Mouse (Mus musculus) 3134 (cell line): Measurements from ENCODE around the gene Zyx.
A peak's percentile ranks its signal among the peaks of the same experiment; 100 is the strongest.

Experiments used
- DNase-seq: peaks from one replicate; pipeline ENCODE4 v3.0.0-alpha.2; 2011; ENCODE audit warnings: low spot score; ENCODE audit not compliant: insufficient read length; ENCODE audit errors: extremely low read depth

The Zyx gene

GRCm38 (mm10) chr6:42350021-42350967 lies 864 bp downstream of the Zyx start:
- peak; percentile 76 for DNase-seq

GRCm38 (mm10) chr6:42350968-42351775 lies 1.7 kb downstream of the Zyx start:
- DNase-seq, result no peak

- DNase-seq, result no peak
These were observed 2.5 kb downstream of the Zyx start for GRCm38 (mm10) chr6:42351776-42352485.

GRCm38 (mm10) chr6:42352486-42352846 lies 3.0 kb downstream of the Zyx start:
- DNase-seq, result no peak

- DNase-seq, result no peak
These were observed 3.8 kb downstream of the Zyx start for GRCm38 (mm10) chr6:42353180-42353579.

GRCm38 (mm10) chr6:42354076-42355019 lies 4.9 kb downstream of the Zyx start:
- no peak for DNase-seq

GRCm38 (mm10) chr6:42355366-42355765 lies 5.9 kb downstream of the Zyx start:
- DNase-seq, result no peak

- no peak for DNase-seq
These were observed 6.6 kb downstream of the Zyx start for GRCm38 (mm10) chr6:42355794-42356600.

GRCm38 (mm10) chr6:42356913-42357312 lies 7.5 kb downstream of the Zyx start:
- no peak for DNase-seq

GRCm38 (mm10) chr6:42357901-42358300 lies 8.5 kb downstream of the Zyx start:
- no peak for DNase-seq

- no peak for DNase-seq
These were observed 9.5 kb downstream of the Zyx start for GRCm38 (mm10) chr6:42358901-42359300.

GRCm38 (mm10) chr6:42359364-42360147 lies 10.1 kb downstream of the Zyx start:
- DNase-seq, result no peak

GRCm38 (mm10) chr6:42360231-42360840 lies 10.9 kb downstream of the Zyx start:
- DNase-seq, result no peak

GRCm38 (mm10) chr6:42361041-42361895 lies 11.8 kb downstream of the Zyx start:
- no peak for DNase-seq

GRCm38 (mm10) chr6:42362074-42362473 lies 12.6 kb downstream of the Zyx start:
- DNase-seq, result no peak

- DNase-seq, result no peak
These were observed 13.1 kb downstream of the Zyx start for GRCm38 (mm10) chr6:42362497-42362896.

- DNase-seq, result no peak
These were observed 13.5 kb downstream of the Zyx start for GRCm38 (mm10) chr6:42362974-42363373.
